Mouse (Mus musculus): ENCODE measurements around the gene Rbfox3. TPM values are rescaled to one million over a fixed set of nuclear protein-coding genes. Genes with fewer than 3 reads are reported as not detected.

The Rbfox3 gene
- polyA plus RNA-seq, 1 experiment from 2014 or later = 0.26 TPM

GRCm38 (mm10) chr11:118878605-118879245 is 32.7 kb downstream of the Rbfox3 start:
- no peak overlapping the region for H3K9ac ChIP-seq
- H3K4me1 ChIP-seq (replicated peaks) = 0 out of 2 replicates have a peak, but pooled peaks cover 13% of the 10 kb centered on the region
- H3K9me3 ChIP-seq (replicated peaks) = peaks cover 7% of the 10 kb centered on the region
- 86% methylated on average over 13 of the region's 13 CpGs for WGBS
- no peak overlapping the region for H3K4me2 ChIP-seq
- peaks cover 18% of the 10 kb centered on the region; the same call in 1 of the 2 replicates for H3K27me3 ChIP-seq (replicated peaks)
- no peak overlapping the region for H3K27ac ChIP-seq (ENCODE audit: poor library complexity, severe bottlenecking)
- ATAC-seq (ENCODE audit: insufficient number of reproducible peaks, low FRiP score) = no peak
- H3K36me3 ChIP-seq = no peaks in the 10 kb centered on the region
- H3K4me3 ChIP-seq = no peak overlapping the region

- 74% methylated on average over 5 of the region's 5 CpGs for WGBS
- H3K36me3 ChIP-seq = no peaks in the 10 kb centered on the region
- 0 out of 2 replicates have a peak, but pooled peaks cover 7% of the 10 kb centered on the region for H3K4me1 ChIP-seq (replicated peaks)
- H3K4me3 ChIP-seq = no peak overlapping the region
- H3K27ac ChIP-seq (ENCODE audit: poor library complexity, severe bottlenecking) = no peak overlapping the region
- no peak for ATAC-seq (ENCODE audit: insufficient number of reproducible peaks, low FRiP score)
- H3K27me3 ChIP-seq (replicated peaks) = peaks cover 8% of the 10 kb centered on the region
- H3K9ac ChIP-seq = no peak overlapping the region
- no peak overlapping the region for H3K4me2 ChIP-seq
- H3K9me3 ChIP-seq (replicated peaks) = peaks cover 7% of the 10 kb centered on the region
Observed at GRCm38 (mm10) chr11:118875243-118875897, 36.0 kb downstream of the Rbfox3 start.

DNA sequence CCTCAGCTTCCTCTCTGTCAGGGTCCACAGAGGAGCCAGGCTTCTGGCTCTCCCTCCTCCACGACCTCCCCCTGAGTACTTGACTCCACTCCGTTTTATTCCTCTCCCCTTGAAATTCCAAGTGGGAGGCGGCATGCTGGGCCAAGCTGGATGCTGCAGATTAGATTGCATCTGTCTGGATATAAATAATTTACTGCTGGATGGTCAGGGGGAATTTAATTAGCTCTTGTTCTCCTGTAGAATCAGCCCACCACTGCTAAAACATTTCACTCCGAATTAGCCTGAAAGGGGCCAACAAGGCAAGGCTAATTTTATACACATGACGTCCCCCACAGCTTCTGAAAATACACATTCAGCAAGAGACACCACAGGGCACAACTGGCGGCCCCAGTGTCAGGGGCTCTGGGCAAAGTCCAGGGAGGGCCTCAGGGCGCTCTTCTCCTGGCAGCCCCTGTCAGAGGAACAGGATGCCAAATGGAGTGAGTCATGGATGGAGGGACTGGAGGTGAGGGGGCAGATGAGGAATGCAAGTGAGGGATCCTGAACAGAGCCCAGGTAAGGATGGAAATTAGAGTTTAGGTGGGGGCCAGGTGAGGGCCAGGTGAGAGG is 36.8 kb downstream of the Rbfox3 start:
- H3K27me3 ChIP-seq (replicated peaks) = peaks cover 8% of the 10 kb centered on the region; the same call in 1 of the 2 replicates
- WGBS = 39% methylated on average over 7 of the region's 7 CpGs
- H3K4me1 ChIP-seq (replicated peaks) = 0 out of 2 replicates have a peak, but pooled peaks cover 7% of the 10 kb centered on the region
- no peaks in the 10 kb centered on the region for H3K36me3 ChIP-seq
- no peak for ATAC-seq (ENCODE audit: insufficient number of reproducible peaks, low FRiP score)
- no peak overlapping the region for H3K4me2 ChIP-seq
- H3K27ac ChIP-seq (ENCODE audit: poor library complexity, severe bottlenecking) = no peak overlapping the region
- H3K9ac ChIP-seq = no peak overlapping the region
- no peak overlapping the region for H3K4me3 ChIP-seq
- H3K9me3 ChIP-seq (replicated peaks) = peaks cover 7% of the 10 kb centered on the region

GRCm38 (mm10) chr11:118874022-118874421 is 37.4 kb downstream of the Rbfox3 start:
- H3K4me2 ChIP-seq = no peak overlapping the region
- 0 out of 2 replicates have a peak, but pooled peaks cover 7% of the 10 kb centered on the region for H3K4me1 ChIP-seq (replicated peaks)
- WGBS = 54% methylated on average over 11 of the region's 11 CpGs
- ATAC-seq (ENCODE audit: insufficient number of reproducible peaks, low FRiP score) = no peak
- no peak overlapping the region for H3K9ac ChIP-seq
- no peaks in the 10 kb centered on the region for H3K36me3 ChIP-seq
- H3K9me3 ChIP-seq (replicated peaks) = peaks cover 7% of the 10 kb centered on the region
- no peak overlapping the region for H3K27ac ChIP-seq (ENCODE audit: poor library complexity, severe bottlenecking)
- H3K27me3 ChIP-seq (replicated peaks) = peaks cover 8% of the 10 kb centered on the region; the same call in 1 of the 2 replicates
- H3K4me3 ChIP-seq = no peak overlapping the region

GRCm38 (mm10) chr11:118871527-118871926 is 39.9 kb downstream of the Rbfox3 start:
- Histone ChIP-seq H3K4me1 (replicated peaks) (0 out of 2 replicates have a peak, but pooled peaks cover 7% of the 10 kb centered on the region), H3K4me2 (no peak overlapping the region), H3K27me3 (replicated peaks) (peaks cover 8% of the 10 kb centered on the region; the same call in 1 of the 2 replicates), H3K27ac (ENCODE audit: poor library complexity, severe bottlenecking) (no peak overlapping the region), H3K4me3 (no peak overlapping the region), H3K9me3 (replicated peaks) (no peaks in the 10 kb centered on the region), H3K9ac (no peak overlapping the region), H3K36me3 (no peaks in the 10 kb centered on the region)
- 69% methylated on average over 10 of the region's 10 CpGs for WGBS
- ATAC-seq (ENCODE audit: insufficient number of reproducible peaks, low FRiP score) = no peak

- Histone ChIP-seq H3K27me3 (replicated peaks) (0 out of 2 replicates have a peak, but pooled peaks cover 6% of the 10 kb centered on the region), H3K9me3 (replicated peaks) (no peaks in the 10 kb centered on the region), H3K9ac (no peak overlapping the region), H3K4me3 (no peak overlapping the region), H3K4me2 (no peak overlapping the region), H3K4me1 (replicated peaks) (no peaks in the 10 kb centered on the region), H3K36me3 (no peaks in the 10 kb centered on the region), H3K27ac (ENCODE audit: poor library complexity, severe bottlenecking) (no peak overlapping the region)
- 75% methylated on average over 3 of the region's 3 CpGs for WGBS
- no peak for ATAC-seq (ENCODE audit: insufficient number of reproducible peaks, low FRiP score)
Observed at GRCm38 (mm10) chr11:118863360-118863759, 48.0 kb downstream of the Rbfox3 start.

GRCm38 (mm10) chr11:118861801-118862431 is 49.5 kb downstream of the Rbfox3 start:
- ATAC-seq (ENCODE audit: insufficient number of reproducible peaks, low FRiP score) = no peak
- Histone ChIP-seq H3K9me3 (replicated peaks) (no peaks in the 10 kb centered on the region), H3K4me2 (no peak overlapping the region), H3K27me3 (replicated peaks) (0 out of 2 replicates have a peak, but pooled peaks cover 6% of the 10 kb centered on the region), H3K4me1 (replicated peaks) (no peaks in the 10 kb centered on the region), H3K4me3 (no peak overlapping the region), H3K9ac (no peak overlapping the region), H3K36me3 (no peaks in the 10 kb centered on the region), H3K27ac (ENCODE audit: poor library complexity, severe bottlenecking) (no peak overlapping the region)
- WGBS = 81% methylated on average over 15 of the region's 15 CpGs

GRCm38 (mm10) chr11:118861246-118861645 is 50.2 kb downstream of the Rbfox3 start:
- Histone ChIP-seq H3K9ac (no peak overlapping the region), H3K27me3 (replicated peaks) (0 out of 2 replicates have a peak, but pooled peaks cover 6% of the 10 kb centered on the region), H3K9me3 (replicated peaks) (no peaks in the 10 kb centered on the region), H3K4me2 (no peak overlapping the region), H3K4me3 (no peak overlapping the region), H3K27ac (ENCODE audit: poor library complexity, severe bottlenecking) (no peak overlapping the region), H3K36me3 (no peaks in the 10 kb centered on the region), H3K4me1 (replicated peaks) (no peaks in the 10 kb centered on the region)
- no peak for ATAC-seq (ENCODE audit: insufficient number of reproducible peaks, low FRiP score)
- 81% methylated on average over 6 of the region's 6 CpGs for WGBS

GRCm38 (mm10) chr11:118860812-118861211 is 50.6 kb downstream of the Rbfox3 start:
- no peak overlapping the region for H3K27ac ChIP-seq (ENCODE audit: poor library complexity, severe bottlenecking)
- no peak overlapping the region for H3K4me3 ChIP-seq
- no peaks in the 10 kb centered on the region for H3K9me3 ChIP-seq (replicated peaks)
- no peak overlapping the region for H3K4me2 ChIP-seq
- no peak for ATAC-seq (ENCODE audit: insufficient number of reproducible peaks, low FRiP score)
- WGBS = 80% methylated on average over 8 of the region's 8 CpGs
- no peaks in the 10 kb centered on the region for H3K4me1 ChIP-seq (replicated peaks)
- no peak overlapping the region for H3K9ac ChIP-seq
- H3K36me3 ChIP-seq = no peaks in the 10 kb centered on the region
- H3K27me3 ChIP-seq (replicated peaks) = 0 out of 2 replicates have a peak, but pooled peaks cover 6% of the 10 kb centered on the region

DNA sequence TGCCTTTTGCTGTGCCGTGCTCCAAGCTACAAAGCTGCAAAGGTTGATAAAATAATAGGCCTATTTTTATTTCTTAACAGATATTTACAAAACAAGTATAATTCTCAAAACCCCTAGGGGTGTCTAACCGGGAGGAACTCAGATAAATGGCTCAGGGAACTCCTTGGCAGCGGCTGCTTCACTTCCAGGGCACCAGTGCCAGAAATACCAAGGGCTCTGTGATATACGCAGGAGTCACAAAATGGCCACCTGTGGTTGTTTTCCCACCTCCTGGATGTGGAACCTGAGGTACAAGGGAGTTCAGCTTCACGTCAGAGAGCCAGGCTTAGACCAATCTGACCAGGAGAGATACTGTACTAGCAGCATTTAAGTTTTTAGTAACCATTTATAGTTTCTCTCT is 51.6 kb downstream of the Rbfox3 start:
- Histone ChIP-seq H3K4me3 (no peak overlapping the region), H3K27me3 (replicated peaks) (0 out of 2 replicates have a peak, but pooled peaks cover 3% of the 10 kb centered on the region), H3K27ac (ENCODE audit: poor library complexity, severe bottlenecking) (no peak overlapping the region), H3K9ac (no peak overlapping the region), H3K4me2 (no peak overlapping the region), H3K9me3 (replicated peaks) (no peaks in the 10 kb centered on the region), H3K4me1 (replicated peaks) (no peaks in the 10 kb centered on the region), H3K36me3 (no peaks in the 10 kb centered on the region)
- 73% methylated on average over 5 of the region's 5 CpGs for WGBS
- ATAC-seq (ENCODE audit: insufficient number of reproducible peaks, low FRiP score) = no peak

- 73% methylated on average over 11 of the region's 11 CpGs for WGBS
- Histone ChIP-seq H3K4me3 (no peak overlapping the region), H3K4me2 (no peak overlapping the region), H3K9me3 (replicated peaks) (no peaks in the 10 kb centered on the region), H3K27ac (ENCODE audit: poor library complexity, severe bottlenecking) (no peak overlapping the region), H3K27me3 (replicated peaks) (no peaks in the 10 kb centered on the region), H3K9ac (no peak overlapping the region), H3K36me3 (no peaks in the 10 kb centered on the region), H3K4me1 (replicated peaks) (no peaks in the 10 kb centered on the region)
- ATAC-seq (ENCODE audit: insufficient number of reproducible peaks, low FRiP score) = no peak
Observed at GRCm38 (mm10) chr11:118858305-118858704, 53.1 kb downstream of the Rbfox3 start.

Data from heart, embryonic 12.5 days (tissue).